Mouse (Mus musculus) gastrocnemius, postnatal 36 days (tissue): ENCODE data around the gene Cdh20. TPM values are rescaled to one million over a fixed set of nuclear protein-coding genes. Genes with fewer than 3 reads are reported as not detected.
"Not testable (repeated sequence)": the region's sequence is repeated elsewhere in the genome, so short reads cannot be mapped to it uniquely, and the experiment has no call there.

ENCODE experiments used
- DNase-seq, 2 experiments: peaks; one replicate each; pipeline ENCODE4 v3.0.0; 2022
- intact Hi-C: fragments of 180-260 bp; cut with DNase I; formaldehyde crosslinking; loops from one replicate; pipeline ENCODE4 v1.15.1; 2025
- total RNA-seq, 2 experiments: library from RNA; stranded (reverse); gene quantifications; 2 replicates each; pipeline ENCODE4 v1.2.3; 2021

The Cdh20 gene
- total RNA-seq, 2 experiments from 2014 or later, result 0.05 to 0.08 TPM

- no peak for DNase-seq
- intact Hi-C loops, result no loop called here
These were observed 135.1 kb downstream of the Cdh20 start for GRCm38 (mm10) chr1:104903409-104903808.

GRCm38 (mm10) chr1:104912407-104912806, 144.1 kb downstream of the Cdh20 start:
- intact Hi-C loops, result no loop called here
- no peak for DNase-seq

GRCm38 (mm10) chr1:104916507-104916906, 148.2 kb downstream of the Cdh20 start:
- intact Hi-C loops, result no loop called here
- no peak for DNase-seq

- DNase-seq, result no peak
- intact Hi-C loops, result no loop called here
These were observed 149.0 kb downstream of the Cdh20 start for GRCm38 (mm10) chr1:104917307-104917836.

- intact Hi-C loops, result no loop called here
- DNase-seq, result no peak
These were observed 164.7 kb downstream of the Cdh20 start for GRCm38 (mm10) chr1:104933051-104933450.

- no peak for DNase-seq
- intact Hi-C loops, result no loop called here
These were observed 168.6 kb downstream of the Cdh20 start for GRCm38 (mm10) chr1:104936966-104937365.

- no peak for DNase-seq
- intact Hi-C loops, result no loop called here
These were observed 170.8 kb downstream of the Cdh20 start for GRCm38 (mm10) chr1:104939156-104939555.

GRCm38 (mm10) chr1:104944470-104945109, 176.3 kb downstream of the Cdh20 start:
- no peak for DNase-seq
- intact Hi-C loops, result no loop called here

- DNase-seq, result no peak
- intact Hi-C loops, result no loop called here
These were observed 176.8 kb downstream of the Cdh20 start for GRCm38 (mm10) chr1:104945110-104945489.

- intact Hi-C loops, result not testable (repeated sequence)
These were observed 181.3 kb downstream of the Cdh20 start for GRCm38 (mm10) chr1:104949640-104950039.

GRCm38 (mm10) chr1:104957046-104957445, 188.7 kb downstream of the Cdh20 start:
- no peak for DNase-seq
- intact Hi-C loops, result no loop called here

More at GRCm38 (mm10) chr1:104949640-104950039, 181.3 kb downstream of the Cdh20 start:
- not testable (repeated sequence) for DNase-seq

GRCm38 (mm10) chr1:104961670-104962069, 193.3 kb downstream of the Cdh20 start:
- no peak for DNase-seq
- intact Hi-C loops, result no loop called here

- no peak for DNase-seq
- intact Hi-C loops, result no loop called here
These were observed 193.9 kb downstream of the Cdh20 start for GRCm38 (mm10) chr1:104962257-104962656.

GRCm38 (mm10) chr1:104979068-104979467, 210.7 kb downstream of the Cdh20 start:
- intact Hi-C loops, result no loop called here
- DNase-seq, result no peak

- DNase-seq, result no peak
- intact Hi-C loops, result no loop called here
These were observed 211.9 kb downstream of the Cdh20 start for GRCm38 (mm10) chr1:104980273-104980672.

- intact Hi-C loops, result loop anchor here (2.0 kb wide), 1 partner anchor 644 kb away; no protein-coding TSS in a partner anchor
- no peak for DNase-seq
These were observed 218.1 kb downstream of the Cdh20 start for GRCm38 (mm10) chr1:104986222-104986973.

- no peak for DNase-seq
- intact Hi-C loops, result loop anchor here (2.0 kb wide), 1 partner anchor 643 kb away; no protein-coding TSS in a partner anchor
These were observed 219.2 kb downstream of the Cdh20 start for GRCm38 (mm10) chr1:104987526-104987925.

- no peak for DNase-seq
- intact Hi-C loops, result no loop called here
These were observed 224.1 kb downstream of the Cdh20 start for GRCm38 (mm10) chr1:104992441-104992840.

GRCm38 (mm10) chr1:104993905-104994611, 225.7 kb downstream of the Cdh20 start:
- no peak for DNase-seq
- intact Hi-C loops, result no loop called here

GRCm38 (mm10) chr1:104994612-104994986, 226.3 kb downstream of the Cdh20 start:
- no peak for DNase-seq
- intact Hi-C loops, result no loop called here

GRCm38 (mm10) chr1:104997814-104998213, 229.5 kb downstream of the Cdh20 start:
- no peak for DNase-seq
- intact Hi-C loops, result no loop called here
